Mouse (Mus musculus): ENCODE data around the gene Paqr7. TPM values are rescaled to one million over a fixed set of nuclear protein-coding genes. Genes with fewer than 3 reads are reported as not detected.

Gene Paqr7
- polyA plus RNA-seq, 1 experiment from 2014 or later: 8.8 TPM

Small RNA genes within 50 kb of the gene (microRNA-seq; reads per million reads assigned to microRNA genes)
- gene Gm23634: 8.4 reads per million, percentile 24 among the genes with 10 or more reads in this experiment

Other genes starting within 250 kb of the Paqr7 start
- not detected in 2 replicates for gene Gm30191, start 249.8 kb upstream of the Paqr7 start, polyA plus RNA-seq (2015; fragmentation: Nextera tagmentation; extraction: Ambion mirVana)
- 0.78 and 0.79 TPM in 2 replicates for gene Grrp1, start 242.6 kb upstream of the Paqr7 start, polyA plus RNA-seq (2015; fragmentation: Nextera tagmentation; extraction: Ambion mirVana)
- gene Pdik1l, start 208.8 kb upstream of the Paqr7 start, polyA plus RNA-seq (2015; fragmentation: Nextera tagmentation; extraction: Ambion mirVana): 10.4 and 11.9 TPM in 2 replicates
- 0.25 and 0.28 TPM in 2 replicates for gene Trim63, start 181.6 kb upstream of the Paqr7 start, polyA plus RNA-seq (2015; fragmentation: Nextera tagmentation; extraction: Ambion mirVana)
- gene Slc30a2, start 153.5 kb upstream of the Paqr7 start, polyA plus RNA-seq (2015; fragmentation: Nextera tagmentation; extraction: Ambion mirVana): 0.02 and 0.12 TPM in 2 replicates
- 0.21 and 0.25 TPM in 2 replicates for gene Extl1, start 112.8 kb upstream of the Paqr7 start, polyA plus RNA-seq (2015; fragmentation: Nextera tagmentation; extraction: Ambion mirVana)
- gene Pafah2, start 100.4 kb upstream of the Paqr7 start, polyA plus RNA-seq (2015; fragmentation: Nextera tagmentation; extraction: Ambion mirVana): 6.6 and 8.2 TPM in 2 replicates
- 360 and 407 TPM in 2 replicates for gene Stmn1, start 28.4 kb upstream of the Paqr7 start, polyA plus RNA-seq (2015; fragmentation: Nextera tagmentation; extraction: Ambion mirVana)
- gene Aunip, start 14.3 kb downstream of the Paqr7 start, polyA plus RNA-seq (2015; fragmentation: Nextera tagmentation; extraction: Ambion mirVana): 13.7 and 16.5 TPM in 2 replicates
- gene Mtfr1l, start 38.7 kb downstream of the Paqr7 start, polyA plus RNA-seq (2015; fragmentation: Nextera tagmentation; extraction: Ambion mirVana): 36.2 and 36.4 TPM in 2 replicates
- gene Selenon, start 55.5 kb downstream of the Paqr7 start, polyA plus RNA-seq (2015; fragmentation: Nextera tagmentation; extraction: Ambion mirVana): 1.3 TPM in 2 replicates
- 0.97 and 1.2 TPM in 2 replicates for gene Man1c1, start 207.6 kb downstream of the Paqr7 start, polyA plus RNA-seq (2015; fragmentation: Nextera tagmentation; extraction: Ambion mirVana)

Measured in liver, embryonic 16.5 days (tissue).